Mouse (Mus musculus): Measurements from ENCODE around the gene Chrm3. TPM values are rescaled to one million over a fixed set of nuclear protein-coding genes. Genes with fewer than 3 reads are reported as not detected.

The Chrm3 gene
- total RNA-seq, 2 experiments from 2014 or later, result not detected

DNA sequence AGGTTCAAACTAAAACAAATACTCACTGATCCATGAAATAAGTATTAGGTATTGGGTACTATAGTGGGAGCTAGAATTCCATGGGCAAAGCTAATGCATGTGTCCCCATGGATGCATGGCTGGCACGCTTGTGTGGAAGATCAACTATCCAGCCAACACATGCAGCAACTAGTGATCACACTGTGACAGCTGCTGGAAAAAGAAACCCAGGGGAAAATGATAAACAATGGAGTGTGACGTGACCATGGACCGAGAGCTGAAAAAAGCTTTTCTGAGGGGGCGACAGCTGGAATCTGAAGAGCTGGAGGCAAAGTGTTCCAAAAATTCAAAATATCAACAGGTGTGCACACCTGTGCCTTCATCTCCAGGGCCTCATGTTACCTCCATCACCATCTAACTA, 120.8 kb downstream of the Chrm3 start:
- no peak for ATAC-seq (replicated peaks; ENCODE audit: low FRiP score, low TSS enrichment, poor library complexity, severe bottlenecking)

DNA sequence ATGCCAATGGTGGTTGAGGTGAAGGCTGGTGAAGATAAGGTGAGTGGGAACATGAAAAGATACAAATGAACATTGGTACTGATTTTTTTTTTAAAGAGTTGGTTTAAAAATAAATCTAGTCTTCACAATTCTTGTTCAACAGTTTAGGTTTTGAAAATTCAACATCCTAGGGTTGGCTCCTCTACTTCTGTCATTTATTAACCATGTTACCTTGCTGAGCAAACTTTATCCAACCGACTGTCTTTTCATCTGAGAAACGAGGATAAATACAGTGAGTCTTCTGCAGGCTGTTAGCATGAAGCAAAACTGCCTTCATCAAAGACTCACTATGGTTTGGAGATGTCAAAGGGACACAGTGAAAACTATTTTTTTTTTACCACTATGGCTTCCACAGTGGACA, 123.0 kb downstream of the Chrm3 start:
- no peak for ATAC-seq (replicated peaks; ENCODE audit: low FRiP score, low TSS enrichment, poor library complexity, severe bottlenecking)

DNA sequence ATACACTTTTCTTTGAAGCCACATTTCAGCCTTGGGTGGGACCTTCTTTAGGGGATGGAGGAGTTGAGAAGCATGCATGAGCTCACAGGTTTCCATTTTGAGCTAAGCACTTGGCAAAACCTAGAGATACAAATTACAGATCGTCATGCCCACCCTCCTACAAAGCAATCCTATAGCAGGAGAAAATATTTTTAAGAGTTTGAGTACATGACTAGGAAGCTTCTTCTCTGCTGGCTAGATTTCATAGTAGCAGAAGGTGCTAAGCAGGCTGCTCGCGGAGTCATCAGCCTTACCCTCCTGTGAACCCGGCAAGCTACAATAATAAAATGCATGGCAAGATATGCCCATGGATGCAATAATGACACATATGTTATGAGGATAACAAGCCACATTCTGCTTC, 124.4 kb downstream of the Chrm3 start:
- no peak for ATAC-seq (replicated peaks; ENCODE audit: low FRiP score, low TSS enrichment, poor library complexity, severe bottlenecking)

DNA sequence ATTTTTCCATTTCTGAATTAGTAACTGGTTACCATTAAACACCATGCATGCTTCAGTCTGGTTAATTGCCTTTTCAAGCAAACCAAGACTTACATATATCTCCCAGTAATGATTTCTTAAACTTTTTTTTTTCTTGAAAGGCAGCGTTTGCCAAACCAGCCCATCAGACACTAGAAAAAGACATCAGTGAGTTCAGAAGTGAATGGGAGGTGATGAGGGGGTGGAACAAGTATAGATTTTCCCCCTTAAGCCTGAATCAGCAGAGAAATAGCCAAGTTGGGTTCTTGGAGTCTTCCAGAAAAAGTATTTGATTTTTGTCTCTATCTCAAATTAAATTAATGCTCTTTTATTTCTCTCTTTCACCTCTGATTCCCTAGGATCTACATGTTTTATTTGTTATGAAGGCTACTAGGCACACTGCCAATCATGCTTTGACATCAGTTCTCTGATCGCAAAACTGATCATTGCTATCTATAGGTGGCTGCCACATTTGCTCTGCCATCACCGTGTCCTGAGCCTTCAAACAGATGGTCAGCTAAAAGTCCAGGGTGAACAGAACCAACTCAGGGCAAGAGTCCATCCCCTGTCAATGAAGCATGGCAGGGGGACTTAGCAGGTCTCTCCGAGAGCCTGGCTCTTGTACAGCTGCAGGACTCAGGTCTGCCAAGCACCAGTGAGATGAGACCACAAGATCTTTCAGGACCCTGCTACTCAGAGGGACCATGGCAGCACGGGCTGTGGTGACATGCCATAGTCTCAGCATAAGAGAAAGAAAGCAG, 125.1 kb downstream of the Chrm3 start:
- no peak for ATAC-seq (replicated peaks; ENCODE audit: low FRiP score, low TSS enrichment, poor library complexity, severe bottlenecking)

DNA sequence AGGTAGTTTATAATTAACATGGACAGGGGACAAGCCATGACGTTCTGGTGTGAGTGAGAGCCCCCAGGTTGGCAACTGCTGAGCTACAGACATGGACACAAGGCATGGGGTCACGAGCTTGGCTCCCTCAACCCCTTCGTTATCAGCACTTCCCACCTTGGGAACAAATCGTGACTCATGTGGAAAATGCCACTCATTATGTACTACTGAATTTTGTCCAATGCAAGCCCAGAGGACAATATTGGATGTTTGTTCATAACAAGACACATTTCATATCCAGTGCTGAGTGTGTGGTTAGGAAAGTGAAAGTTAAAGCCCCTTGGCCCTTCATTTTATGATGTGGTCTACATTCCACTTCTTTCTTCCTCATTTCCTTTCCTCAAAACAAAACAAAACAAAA, 140.2 kb downstream of the Chrm3 start:
- ATAC-seq (replicated peaks; ENCODE audit: low FRiP score, low TSS enrichment, poor library complexity, severe bottlenecking), result 0 out of 2 replicates have a peak, but pooled peaks have one; percentile 41

DNA sequence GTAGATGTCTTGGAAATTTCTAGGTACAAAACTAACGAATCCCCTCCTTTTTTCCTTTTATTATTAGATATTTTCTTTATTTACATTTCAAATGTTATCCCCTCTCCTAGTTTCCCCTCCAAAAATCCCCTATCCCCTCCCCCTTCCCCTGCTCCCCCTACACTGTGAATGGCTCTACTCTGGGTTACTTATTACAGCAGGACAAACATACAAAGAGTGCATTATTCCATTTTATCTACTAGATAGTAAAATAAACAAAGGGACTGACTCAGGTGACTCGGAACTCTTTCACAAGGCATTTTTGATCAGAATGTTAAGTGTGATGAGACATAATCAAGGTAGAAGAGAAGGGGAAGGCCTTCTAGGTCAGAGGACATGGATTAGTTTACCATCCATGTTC, 148.5 kb downstream of the Chrm3 start:
- ATAC-seq (replicated peaks; ENCODE audit: low FRiP score, low TSS enrichment, poor library complexity, severe bottlenecking), result no peak

DNA sequence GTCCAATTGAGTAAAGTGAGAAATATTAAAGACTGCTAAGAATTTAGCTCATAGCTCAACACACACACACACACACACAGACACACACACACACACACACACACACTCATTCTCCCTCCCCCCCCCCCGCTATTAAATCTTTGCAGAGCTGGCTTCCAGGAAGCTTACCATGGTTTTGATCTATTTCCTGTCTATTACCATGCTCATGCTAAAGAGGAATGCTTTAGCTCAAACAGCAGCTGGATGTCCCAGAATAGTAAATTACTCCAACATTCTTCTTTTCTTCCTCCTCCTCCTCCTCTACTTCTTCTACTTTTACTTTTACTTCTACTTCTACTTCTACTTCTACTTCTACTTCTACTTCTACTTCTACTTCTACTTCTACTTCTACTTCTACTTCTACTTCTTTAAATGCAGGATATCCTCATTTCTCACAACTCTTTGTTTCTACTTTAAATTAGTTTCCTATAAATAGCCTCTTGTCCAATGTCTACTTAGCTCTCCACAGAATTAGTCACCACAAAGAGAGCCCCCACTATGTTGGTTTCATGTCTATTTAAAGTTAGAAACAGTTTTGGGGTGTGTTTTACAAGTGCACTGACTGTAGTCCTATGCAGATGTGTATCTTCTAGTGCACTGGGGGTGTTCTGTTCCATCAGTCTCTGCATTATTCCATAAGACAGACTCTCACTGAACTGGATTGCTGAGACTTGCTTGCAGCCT, 150.0 kb downstream of the Chrm3 start:
- ATAC-seq (replicated peaks; ENCODE audit: low FRiP score, low TSS enrichment, poor library complexity, severe bottlenecking), result no peak

DNA sequence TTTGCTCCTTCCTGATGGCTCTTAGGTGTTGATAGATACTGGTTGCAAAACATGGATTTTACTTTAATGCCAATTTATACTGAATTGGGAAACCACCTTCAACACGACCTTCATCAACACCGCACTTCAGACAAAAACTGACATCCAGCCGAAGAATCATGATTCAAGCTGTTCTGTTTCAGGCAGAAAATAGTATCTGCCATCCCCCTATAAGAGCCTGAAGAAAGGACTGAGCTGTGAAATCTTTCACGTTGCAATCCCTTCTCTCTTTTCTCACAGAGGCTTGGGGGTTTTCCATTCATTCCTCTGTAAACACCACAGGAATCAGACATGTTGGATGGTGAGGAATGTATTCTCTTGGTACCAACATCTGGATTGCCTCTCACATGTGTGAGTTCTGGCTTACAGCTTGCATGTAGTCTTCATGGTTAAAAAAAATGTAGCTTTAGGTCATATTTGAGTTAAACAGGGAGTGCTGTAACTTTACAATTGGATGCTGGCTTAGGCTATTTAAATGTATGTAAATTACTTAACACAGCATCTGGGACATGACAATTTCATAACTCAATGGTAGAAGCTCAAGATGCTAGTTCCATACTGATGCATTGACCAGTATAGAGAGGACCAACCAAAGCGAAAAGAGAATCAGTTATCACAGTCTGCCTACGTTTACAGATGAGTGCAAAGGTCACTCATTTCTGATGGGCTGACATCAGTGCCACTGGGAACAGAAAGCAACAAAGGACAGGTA, 161.3 kb downstream of the Chrm3 start:
- ATAC-seq (replicated peaks; ENCODE audit: low FRiP score, low TSS enrichment, poor library complexity, severe bottlenecking), result no peak

DNA sequence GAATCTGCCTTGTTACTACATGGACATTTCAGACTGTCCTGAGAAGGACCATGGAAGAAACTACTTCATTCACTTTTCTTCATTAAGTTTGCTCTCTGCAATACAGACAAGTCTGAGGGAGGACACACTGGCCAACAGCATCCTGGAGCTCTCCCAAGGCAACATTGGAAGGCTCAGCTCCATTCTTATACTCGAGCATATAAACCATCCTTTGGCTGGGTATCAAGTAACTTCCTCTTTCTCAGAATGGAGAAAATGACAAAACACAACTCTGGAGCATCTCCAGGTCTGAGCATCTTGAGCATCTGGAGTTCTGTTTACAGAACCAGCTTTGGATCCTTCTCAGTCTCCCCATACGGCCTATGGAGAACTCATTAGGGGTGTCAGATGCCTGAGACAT, 170.8 kb downstream of the Chrm3 start:
- ATAC-seq (replicated peaks; ENCODE audit: low FRiP score, low TSS enrichment, poor library complexity, severe bottlenecking), result no peak

DNA sequence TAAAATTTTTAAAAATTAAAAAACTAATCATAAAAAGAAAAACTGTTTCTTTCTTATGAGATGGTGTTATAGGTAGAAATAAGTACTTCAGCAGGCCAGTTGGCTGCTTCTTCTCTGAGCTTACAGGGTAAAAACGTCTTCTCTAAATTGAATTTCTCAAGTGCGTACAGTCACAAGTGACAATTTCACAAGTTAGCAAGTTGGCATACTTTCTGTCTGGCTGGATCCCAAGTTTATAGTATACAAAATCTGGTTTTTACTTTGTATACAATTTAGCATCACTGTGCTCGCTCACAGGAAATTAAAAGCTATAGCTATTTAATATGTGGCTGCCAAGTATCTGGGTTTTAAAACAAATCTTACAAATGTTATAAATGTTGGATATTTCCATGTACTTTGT, 172.7 kb downstream of the Chrm3 start:
- no peak for ATAC-seq (replicated peaks; ENCODE audit: low FRiP score, low TSS enrichment, poor library complexity, severe bottlenecking)

DNA sequence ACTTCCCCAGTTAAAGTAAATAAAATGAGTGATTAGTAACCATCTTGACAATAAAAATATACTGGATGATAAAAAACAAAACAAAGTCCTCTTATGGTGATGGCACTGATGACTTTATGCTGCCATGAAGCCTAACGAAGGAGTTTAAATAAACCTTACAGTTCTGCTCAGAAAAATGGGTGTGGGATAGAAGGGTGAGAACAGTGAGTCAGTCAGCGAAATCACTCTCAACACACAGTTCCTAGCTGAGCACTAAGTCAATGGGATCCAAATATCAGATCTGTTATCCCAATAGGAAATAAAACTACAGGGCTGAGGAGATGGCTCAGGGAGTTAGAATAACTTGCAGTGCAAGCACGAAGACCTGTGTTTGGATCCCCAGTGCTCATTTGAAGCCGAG, 176.8 kb downstream of the Chrm3 start:
- ATAC-seq (replicated peaks; ENCODE audit: low FRiP score, low TSS enrichment, poor library complexity, severe bottlenecking), result no peak

DNA sequence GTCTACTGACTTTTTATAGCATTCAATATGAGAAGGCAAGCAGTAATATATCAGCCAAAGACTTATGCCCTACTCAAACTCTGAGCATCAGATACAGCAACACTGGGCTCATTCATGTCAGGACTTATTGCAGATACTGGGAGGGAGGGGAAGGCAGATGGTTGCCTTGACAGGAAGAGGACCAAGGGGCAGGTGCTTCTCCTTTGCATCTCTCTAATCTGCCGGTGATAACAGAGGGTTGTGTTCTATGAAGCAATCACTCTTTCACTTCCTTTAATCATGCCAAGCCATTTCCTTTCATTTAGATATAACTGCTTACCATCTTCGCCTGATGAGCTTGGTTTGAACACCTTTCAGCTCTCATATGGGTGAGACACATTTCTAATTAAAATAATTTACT, 177.9 kb downstream of the Chrm3 start:
- ATAC-seq (replicated peaks; ENCODE audit: low FRiP score, low TSS enrichment, poor library complexity, severe bottlenecking), result no peak

DNA sequence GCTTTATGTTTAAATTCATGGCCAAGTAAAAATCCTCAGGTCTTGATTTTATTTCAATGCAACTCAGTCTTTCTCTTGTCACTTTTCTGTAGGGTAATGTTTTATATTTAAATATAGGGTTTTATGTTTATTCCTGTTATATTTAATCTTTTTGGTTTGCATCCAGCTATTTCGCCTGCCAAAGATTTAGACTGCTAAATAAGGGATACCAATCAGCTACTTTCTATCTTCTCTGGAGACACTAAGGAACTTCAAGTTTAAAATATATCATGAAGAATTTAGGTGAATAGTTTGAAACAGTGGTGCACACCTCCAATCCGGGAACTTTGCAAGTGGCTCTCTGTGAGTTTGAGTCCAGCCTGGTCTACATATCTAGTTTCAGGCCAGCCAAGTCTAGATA, 190.1 kb downstream of the Chrm3 start:
- ATAC-seq (replicated peaks; ENCODE audit: low FRiP score, low TSS enrichment, poor library complexity, severe bottlenecking), result no peak

DNA sequence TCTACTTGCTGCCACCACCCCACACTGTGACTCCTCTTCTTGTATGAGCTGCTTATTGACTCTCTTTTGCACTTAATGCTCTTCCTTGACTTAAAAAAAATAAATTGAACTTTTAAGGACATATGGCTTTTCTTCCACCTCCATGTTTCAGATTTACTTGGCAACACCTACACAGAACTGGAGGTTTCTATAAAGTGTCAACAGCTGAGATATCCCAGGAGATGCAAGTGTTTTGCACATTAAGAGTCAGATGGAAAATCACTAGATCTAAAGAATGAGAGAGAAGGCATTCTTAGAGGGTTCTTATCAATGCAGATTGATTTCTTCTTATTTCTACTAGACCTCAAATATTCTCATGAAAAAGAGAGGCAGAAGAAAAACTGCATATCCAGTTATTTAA, 197.3 kb downstream of the Chrm3 start:
- no peak for ATAC-seq (replicated peaks; ENCODE audit: low FRiP score, low TSS enrichment, poor library complexity, severe bottlenecking)

DNA sequence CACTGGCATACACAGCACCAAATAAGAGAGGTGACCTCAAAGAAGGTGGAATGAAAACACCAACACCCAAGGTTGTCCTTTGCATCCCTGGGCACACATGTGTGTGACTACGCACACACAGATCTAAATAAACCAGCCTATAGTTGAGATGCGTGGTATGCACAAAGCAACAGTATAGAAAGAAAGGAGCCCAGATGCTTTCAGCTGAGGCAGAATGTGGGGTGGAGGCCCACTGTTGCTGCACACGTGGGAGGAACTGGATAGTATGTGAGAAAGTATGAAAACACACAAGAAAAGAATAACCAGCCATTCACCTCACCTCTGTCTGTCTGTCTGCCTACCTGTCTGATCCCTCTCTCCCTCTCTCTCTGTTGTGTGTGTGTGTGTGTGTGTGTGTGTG, 203.2 kb downstream of the Chrm3 start:
- no peak for ATAC-seq (replicated peaks; ENCODE audit: low FRiP score, low TSS enrichment, poor library complexity, severe bottlenecking)

DNA sequence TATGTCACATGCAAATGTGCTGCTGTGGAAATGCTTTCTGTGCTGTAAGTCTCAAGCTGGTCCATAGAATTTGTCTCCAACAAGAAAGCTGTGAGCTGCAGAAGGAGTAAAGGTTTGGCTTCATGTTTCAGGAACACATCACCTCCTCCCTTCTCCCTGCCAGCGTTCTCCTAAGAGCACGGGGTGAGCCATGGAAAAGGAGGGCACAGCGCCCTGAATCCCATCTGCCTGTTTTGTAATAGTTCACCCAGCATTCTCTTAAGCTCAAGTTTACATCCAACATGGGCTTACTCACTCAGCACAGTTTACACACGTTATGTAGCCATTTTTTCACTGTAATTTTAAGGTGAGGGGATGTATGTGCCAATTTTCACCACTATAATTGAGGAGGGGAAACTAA, 220.1 kb downstream of the Chrm3 start:
- no peak for ATAC-seq (replicated peaks; ENCODE audit: low FRiP score, low TSS enrichment, poor library complexity, severe bottlenecking)

DNA sequence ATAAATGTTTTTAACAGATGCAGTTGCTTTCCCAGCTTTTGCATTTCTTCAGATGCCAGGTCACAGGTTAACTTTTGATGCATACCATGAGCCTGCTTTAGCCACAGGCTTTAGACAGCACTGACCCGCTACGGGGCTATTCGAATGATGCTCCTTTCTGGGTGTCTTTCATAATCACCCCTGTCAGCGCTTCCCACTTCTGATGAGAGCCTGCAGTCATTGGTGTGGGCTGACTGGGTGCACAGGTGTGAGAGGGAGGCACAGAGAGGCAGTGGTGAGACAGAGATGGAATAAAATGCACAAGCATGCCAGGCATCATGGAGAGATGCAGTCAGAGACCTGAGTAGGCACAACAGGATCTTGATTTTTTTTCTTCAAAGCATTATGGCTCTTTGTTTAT, 221.8 kb downstream of the Chrm3 start:
- ATAC-seq (replicated peaks; ENCODE audit: low FRiP score, low TSS enrichment, poor library complexity, severe bottlenecking), result no peak

DNA sequence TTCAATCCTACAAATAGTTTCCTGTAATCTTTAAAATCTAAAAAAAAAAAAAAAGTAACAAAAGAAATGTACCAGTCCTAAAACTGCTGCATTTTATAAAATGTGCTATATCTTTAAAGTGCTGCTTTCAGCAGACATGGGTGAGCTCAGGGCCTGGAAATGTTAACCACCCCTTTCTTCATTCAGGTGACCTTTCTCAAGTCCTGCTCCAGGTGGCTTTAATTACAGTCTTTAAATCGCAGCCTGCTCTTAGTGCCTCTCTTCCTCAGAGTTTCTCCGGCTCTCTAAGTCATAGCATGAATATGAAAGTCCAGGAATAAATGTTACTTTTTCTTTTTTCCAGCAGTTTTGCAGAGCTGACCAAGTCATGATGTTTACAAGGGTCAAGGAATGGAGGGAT, 229.6 kb downstream of the Chrm3 start:
- ATAC-seq (replicated peaks; ENCODE audit: low FRiP score, low TSS enrichment, poor library complexity, severe bottlenecking), result no peak

DNA sequence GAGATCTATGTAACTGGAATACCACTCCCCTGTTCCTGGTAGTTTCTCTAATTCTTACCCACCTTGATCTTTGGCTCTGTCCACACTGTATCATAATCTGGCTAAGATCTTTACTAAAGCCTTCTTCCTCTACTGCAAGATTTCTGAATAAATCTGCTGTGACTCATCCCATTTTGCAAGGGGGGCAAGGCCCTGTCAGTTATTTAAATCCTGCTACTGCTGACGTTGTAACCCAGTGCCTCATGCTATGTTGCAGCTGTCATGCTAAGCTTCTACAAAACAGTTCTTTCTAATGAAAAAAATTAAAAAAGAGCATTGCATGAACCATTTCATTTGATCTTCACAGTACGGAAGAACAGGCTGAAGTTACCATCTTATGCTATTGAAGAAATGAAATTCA, 248.4 kb downstream of the Chrm3 start:
- no peak for ATAC-seq (replicated peaks; ENCODE audit: low FRiP score, low TSS enrichment, poor library complexity, severe bottlenecking)

DNA sequence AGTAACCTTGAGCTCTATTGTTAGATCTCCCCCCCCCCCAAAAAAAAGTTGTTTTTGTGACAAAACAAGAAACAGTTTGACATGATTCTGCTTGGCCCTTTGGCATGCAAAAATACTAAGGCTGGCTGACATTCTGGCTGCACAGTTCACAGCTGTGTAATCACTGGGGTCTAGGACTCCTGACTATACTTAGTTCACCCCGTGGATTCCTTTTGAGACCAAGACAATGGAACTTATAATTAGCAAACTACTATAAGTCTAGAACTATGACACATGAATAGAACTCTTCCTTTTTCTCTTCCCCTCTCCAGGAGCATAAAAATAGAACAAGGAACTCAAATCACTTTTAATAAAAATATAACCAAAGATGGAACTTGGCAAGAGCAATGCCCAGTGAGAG, 251.1 kb downstream of the Chrm3 start:
- no peak for ATAC-seq (replicated peaks; ENCODE audit: low FRiP score, low TSS enrichment, poor library complexity, severe bottlenecking)

DNA sequence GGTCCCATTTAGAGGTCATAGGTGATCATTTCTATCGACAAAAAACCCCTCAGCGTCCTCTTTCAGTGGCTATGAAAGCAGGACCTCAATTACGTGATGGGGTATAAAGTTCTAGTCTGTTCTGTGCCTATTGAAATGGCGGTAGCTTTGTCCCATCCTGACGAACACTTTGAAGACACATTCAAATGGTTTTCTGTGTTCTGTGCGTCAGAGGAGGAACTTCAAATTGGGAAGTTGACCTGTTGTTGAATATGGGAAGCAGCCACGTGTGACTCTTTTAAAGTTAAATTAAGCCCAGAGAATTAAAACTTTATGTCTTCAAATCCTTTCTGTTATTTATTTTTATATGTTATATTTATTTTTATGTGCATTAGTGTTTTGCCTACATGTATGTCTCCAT, 253.3 kb downstream of the Chrm3 start:
- no peak for ATAC-seq (replicated peaks; ENCODE audit: low FRiP score, low TSS enrichment, poor library complexity, severe bottlenecking)
